Mouse (Mus musculus): ENCODE results near the gene Uqcc3.
"Not testable (repeated sequence)": the region's sequence is repeated elsewhere in the genome, so short reads cannot be mapped to it uniquely, and the experiment has no call there.

The Uqcc3 gene

DNA sequence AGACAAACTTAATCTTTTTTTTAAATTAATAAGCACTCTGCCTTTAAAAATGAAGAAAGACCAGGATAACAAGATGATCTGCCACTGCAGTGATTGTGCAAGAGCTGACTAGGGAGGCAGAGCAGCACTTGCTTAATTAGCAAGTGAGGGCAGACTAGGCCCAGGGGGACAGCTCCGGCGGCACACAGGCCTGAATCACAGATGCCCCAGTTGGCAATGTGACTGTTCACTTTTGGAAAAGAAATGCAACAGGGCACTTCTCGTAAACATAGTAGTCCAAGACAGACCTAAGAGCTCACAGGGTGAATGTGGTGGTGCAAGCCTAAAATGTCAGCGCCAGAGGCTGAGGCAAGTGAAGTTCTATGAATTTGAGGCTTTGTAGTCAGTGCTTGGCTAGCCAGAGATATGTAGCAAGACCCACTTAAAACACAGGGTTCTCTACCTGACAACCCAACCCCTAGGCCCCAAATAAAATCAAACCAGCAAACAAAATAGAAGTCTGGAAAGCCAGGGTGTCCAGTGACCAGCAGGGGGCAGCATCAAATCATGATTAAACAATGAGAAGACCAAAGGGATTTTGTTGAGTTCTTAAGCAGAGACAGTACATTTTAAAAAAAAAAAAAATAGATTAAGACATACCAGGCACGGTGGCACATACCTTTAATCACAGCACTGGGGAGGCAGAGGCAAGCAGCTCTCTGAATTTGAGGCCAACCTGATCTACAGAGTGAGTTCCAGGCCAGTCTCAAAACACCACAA, 36.2 kb downstream of the Uqcc3 start:
- peak; percentile 90 to 91 for DNase-seq

DNA sequence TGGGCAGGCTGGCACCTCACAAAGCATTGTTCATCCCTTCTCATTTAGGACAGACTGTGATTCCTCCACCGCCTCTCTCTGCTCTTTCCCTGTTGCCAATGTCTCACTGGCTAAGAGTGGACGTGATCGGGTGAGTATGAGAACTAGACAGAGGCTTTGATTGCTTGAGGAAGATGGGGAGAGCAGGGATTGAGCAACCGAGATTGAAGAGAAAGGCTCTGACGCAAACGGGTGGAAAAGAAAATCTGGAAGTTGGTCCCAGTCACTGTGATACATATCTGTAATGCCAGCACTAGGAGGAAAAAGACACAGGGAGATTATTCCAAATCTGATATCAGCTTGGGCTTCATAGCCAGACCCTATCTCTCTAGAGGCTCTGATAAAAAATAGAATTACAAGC, 37.8 kb downstream of the Uqcc3 start:
- no peak for DNase-seq

DNA sequence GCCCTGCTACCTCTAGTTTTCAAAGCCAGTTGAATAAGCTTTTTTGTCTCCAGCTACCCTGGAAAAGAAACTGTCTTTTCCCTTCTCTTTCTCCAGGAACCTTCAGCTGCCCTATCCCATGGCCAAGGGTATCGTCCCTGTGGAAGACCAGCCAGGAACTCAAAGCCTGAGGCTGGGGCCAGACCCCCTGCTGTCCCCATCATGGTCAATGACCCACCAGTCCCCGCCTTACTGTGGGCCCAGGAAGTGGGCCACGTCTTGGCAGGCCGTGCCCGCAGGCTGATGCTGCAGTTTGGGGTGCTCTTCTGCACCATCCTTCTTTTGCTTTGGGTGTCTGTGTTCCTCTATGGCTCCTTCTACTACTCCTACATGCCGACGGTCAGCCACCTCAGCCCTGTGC, 39.7 kb downstream of the Uqcc3 start:
- no peak for DNase-seq

DNA sequence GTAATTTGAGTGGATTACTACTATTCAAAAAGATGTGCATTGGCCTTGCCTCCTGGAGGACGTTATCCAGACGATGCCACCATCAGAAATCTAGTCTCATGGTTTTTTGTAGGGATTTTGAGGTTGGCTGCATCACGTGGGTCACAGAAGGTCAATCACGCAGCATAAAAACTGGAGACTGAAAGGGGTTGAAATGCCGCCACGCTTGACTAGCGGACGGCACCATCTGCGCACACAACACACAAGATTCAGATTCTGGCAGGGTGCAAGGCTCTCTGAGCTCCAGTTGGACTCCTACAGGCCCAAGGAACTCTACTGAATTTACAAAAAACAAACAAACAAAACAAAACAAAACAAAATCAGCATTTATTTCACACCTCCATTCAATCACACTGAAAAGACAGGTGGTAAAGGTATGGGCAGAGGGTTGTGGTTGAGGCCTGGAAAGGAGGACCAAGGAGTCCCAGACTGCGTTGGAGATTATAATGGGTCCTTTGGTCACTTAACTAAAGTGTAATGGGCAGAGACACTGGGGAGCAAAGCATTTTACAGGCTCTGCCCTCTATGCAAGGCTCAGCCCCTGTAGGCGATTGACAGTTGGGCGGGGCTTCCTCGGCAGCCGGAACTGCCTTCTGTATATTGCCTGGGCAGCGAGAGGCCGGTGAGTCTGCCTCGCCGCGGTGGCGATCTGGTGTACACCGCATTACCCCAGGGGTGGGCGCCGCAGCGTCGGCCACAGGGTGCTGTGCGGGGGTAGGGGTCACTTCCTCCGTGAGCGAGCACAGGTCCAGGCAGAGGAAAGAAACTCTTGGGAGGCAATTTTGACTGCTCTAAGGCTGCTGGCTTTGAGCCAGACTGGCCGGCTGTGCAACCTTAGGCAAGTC, 40.6 kb downstream of the Uqcc3 start:
- DNase-seq: peak; percentile 60 to 65

DNA sequence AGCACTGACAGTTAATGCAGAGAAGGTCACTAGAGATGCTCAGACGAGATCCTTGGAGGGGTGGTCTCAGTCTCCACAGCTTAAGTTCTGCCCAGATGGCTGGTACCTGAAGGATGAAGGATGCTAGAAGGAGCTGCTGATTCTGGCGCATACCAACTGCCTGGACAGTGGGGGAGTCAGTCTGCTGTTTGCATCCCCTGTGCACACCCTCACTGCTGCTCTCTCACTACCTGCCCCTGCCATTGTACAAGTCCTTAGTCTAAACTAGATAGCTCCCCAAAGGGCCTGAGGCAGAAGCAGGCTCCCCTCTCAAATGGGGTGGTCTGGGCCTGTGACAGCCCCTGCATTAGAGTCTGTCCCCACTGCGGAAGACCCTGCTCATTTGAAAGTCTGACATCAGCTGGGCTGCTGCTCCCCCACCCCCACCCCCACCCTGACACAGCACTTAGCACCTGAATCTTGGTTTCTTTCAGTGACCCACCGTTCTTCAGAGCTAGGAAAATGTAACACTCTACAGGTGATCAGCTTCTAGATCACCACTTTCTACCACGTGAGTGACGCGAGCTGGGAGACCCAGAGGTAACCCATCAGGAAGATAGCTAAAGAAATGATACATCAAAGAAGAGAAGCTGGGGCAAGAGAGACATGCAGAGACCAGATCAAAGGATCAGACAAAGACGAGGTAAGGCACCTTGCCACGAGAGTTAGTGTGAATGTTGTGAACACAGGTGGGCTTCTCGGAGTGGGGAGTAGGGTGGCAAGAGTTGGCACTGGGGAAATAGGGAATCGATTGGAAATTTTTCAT, 41.4 kb downstream of the Uqcc3 start, which contains the start of gene Gng3:
Gene Gng3 (minus strand): TSS at position 92 of the 805 bp plus-strand sequence.
- no peak for DNase-seq

DNA sequence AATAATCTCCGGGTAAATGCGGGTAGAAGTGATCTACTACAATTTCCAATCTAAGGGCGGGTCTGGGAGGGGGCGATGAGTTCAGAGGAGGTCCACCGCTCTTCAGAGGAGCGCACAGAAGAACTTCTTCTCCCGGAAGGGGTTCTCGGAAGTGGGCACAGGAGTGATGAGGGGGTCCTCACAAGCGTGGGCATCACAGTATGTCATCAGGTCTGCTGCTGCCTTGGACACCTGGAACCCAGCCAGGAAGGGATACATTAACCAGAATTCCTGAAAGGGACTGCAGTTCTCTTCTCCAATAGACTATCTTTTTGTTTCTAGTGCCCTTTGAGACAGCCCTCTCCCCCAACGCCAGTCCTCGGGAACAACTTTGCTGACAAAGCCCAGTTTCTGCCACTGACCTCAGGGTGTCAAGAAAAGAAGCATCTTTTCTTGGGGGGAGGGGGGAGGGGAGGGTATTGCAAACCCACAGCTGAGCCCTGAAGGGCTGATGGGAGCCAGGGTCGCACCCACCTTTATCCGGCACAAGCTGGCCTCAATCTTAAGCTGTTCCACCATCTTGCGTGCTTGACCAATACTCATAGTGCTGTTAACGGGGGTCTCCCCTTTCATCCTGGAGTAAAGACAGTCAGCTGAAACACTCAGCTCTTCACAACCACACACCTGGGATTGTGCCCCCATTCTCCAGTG, 42.5 kb downstream of the Uqcc3 start:
- DNase-seq: peak in 1 of 2 experiments; percentile 36

DNA sequence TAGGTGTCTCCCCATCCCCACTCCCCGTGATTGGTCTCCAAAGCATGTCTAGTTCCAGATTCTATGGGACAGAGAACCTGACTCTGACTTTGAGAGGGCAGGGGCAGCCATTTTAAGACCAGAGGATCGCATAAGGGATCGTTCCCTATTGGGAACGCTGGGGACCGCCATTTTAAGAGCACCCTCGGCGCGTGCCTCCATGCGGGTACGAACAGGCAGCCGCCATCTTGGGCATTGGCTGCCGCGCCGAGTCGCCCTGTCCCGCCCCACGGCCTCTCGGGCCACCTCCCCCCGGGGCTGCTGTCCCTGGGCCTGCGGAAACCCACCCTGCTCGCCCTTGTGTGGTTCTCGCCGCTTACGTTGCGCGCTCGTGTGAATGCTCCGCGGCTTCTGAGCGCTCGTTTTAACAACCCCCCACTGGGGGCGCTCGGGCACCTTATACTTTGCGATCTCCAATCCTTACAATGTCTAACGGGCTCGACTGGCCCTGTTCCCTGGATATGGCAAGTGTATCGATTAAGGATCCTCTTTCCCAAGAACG, 43.4 kb downstream of the Uqcc3 start, which contains the start of gene Bscl2:
Gene Bscl2 (plus strand): TSS at position 217 of the 541 bp plus-strand sequence.
- DNase-seq: peak; percentile 87 to 89

DNA sequence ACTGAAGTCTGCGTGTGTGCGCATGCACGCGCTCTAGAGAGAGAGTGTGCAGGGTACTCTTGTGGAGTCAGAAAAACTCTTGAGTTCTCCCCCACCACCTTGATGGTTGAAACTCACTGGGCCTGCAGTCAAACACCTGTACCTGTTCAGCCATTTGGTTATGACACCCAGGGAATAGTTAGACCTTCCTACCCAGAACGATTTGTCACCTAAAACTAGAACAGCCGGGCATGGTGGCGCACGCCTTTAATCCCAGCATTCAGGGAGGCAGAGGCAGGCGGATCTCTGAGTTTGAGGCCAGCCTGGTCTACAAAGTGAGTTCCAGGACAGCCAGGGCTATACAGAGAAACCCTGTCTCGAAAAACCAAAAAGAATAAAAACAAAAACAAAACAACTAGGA, 44.4 kb downstream of the Uqcc3 start:
- DNase-seq: not testable (repeated sequence)

DNA sequence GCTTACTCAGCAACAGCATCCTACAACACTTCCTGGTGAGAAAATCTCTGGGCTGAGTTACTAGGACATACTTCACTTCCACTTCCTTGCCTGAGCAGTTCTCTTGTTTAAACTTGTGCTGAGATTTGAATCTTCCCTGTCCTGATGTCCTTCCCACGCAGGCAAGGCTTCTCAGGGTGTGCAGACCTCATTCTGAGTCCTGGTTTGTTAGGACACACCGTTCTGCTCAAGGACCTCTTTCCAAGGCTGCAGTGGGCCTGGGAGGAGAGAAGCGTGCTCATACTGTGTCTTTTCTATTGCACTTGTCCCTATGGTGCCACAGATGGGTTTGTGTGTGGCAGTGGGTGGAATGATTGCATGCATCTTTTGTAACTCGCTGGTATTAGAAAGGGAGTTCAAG, 47.8 kb downstream of the Uqcc3 start:
- no peak for DNase-seq

DNA sequence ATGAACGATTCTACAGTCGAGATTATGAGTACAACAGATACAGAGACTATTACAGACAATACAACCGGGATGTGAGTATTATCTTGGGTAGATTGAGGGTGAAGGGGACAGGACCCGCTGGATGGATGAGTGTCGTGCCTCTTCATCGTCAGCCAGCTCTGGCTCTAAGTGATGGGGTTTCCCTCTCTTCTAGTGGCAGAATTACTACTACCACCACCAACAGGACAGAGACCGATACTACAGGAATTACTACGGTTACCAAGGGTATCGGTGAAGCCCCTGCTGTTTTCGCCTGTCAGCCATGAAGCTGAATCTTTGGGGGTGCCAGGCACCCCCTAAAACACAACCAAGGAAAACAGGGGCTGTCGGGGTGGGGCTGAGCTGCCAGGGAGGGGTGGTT, 49.5 kb downstream of the Uqcc3 start:
- DNase-seq: no peak

DNA sequence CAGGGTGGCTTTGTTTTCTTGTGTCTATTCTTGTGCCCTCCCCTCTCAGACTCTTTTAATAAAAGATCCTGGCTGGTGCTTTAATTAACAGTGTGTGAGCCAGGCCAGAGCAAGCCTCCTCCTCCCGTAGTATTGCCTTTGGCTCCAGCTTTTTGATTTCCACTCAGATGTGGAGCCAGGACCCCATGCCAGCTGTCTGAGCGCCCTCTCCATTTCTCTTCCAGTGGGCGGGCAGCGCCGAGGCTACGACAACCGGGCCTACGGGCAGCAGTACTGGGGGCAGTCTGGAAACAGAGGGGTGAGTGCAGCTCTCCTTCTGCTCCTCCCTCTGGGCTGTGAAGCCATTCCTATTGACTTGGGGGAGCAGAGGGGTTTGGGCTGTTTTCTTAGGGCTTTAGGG, 50.1 kb downstream of the Uqcc3 start:
- no peak for DNase-seq

Measured in B cell, adult 2 months (primary cell).